ENCODE assay signal across 30 mouse cellular contexts in genomic region chr2:173844524-173844923, GRCm38 (mm10).
DNase-seq lines count a peak whose midpoint lies in the region; ATAC-seq lines count a peak whose summit lies in the region.
"Had no signal": no experiment of that assay in that cellular context is flagged by ENCODE, and none has a peak within 500 bp of the region (broad histone marks: within the 10 kb centered on the region; RNA-seq: fewer than 3 reads in every experiment).

No protein-coding gene starts in this region.

- no peaks in the 10 kb centered on the region for H3K4me1 ChIP-seq in forebrain, embryonic 16.5 days (replicated peaks; ENCODE audit: control insufficient read depth, insufficient read depth, low read length)
- H3K4me1 ChIP-seq in forebrain, embryonic 10.5 days, result no peaks in the 10 kb centered on the region
- H3K4me1 ChIP-seq in limb, embryonic 13.5 days, result no peaks in the 10 kb centered on the region; the same call in 1 of the 2 replicates
- no peaks in the 10 kb centered on the region for H3K4me1 ChIP-seq in limb, embryonic 10.5 days
- H3K4me1 ChIP-seq in embryonic facial prominence, embryonic 14.5 days (ENCODE audit: control insufficient read depth, insufficient read depth, low read length), result peaks cover 6% of the 10 kb centered on the region
- H3K4me1 ChIP-seq in neural tube, embryonic 15.5 days, result peaks cover 9% of the 10 kb centered on the region; the same call in 1 of the 2 replicates
- H3K4me1 ChIP-seq: limb, embryonic 12.5 days; liver, embryonic 12.5 days; megakaryocyte, embryonic 14.5 days; neural tube, embryonic 12.5 days; stomach, embryonic 15.5 days had no signal

- H3K36me3 ChIP-seq in forebrain, embryonic 16.5 days (ENCODE audit: control insufficient read depth, insufficient read depth), result no peaks in the 10 kb centered on the region
- H3K36me3 ChIP-seq in forebrain, embryonic 10.5 days (replicated peaks), result no peaks in the 10 kb centered on the region
- no peaks in the 10 kb centered on the region for H3K36me3 ChIP-seq in limb, embryonic 13.5 days
- H3K36me3 ChIP-seq in limb, embryonic 10.5 days, result no peaks in the 10 kb centered on the region
- H3K36me3 ChIP-seq in embryonic facial prominence, embryonic 14.5 days (ENCODE audit: control insufficient read depth, insufficient read depth, low read length), result no peaks in the 10 kb centered on the region
- H3K36me3 ChIP-seq in neural tube, embryonic 15.5 days, result no peaks in the 10 kb centered on the region
- H3K36me3 ChIP-seq: embryonic facial prominence, embryonic 12.5 days; limb, embryonic 12.5 days; liver, embryonic 12.5 days; neural tube, embryonic 12.5 days; stomach, embryonic 15.5 days had no signal

- no peak overlapping the region for H3K27ac ChIP-seq in forebrain, embryonic 16.5 days (ENCODE audit: low read length)
- H3K27ac ChIP-seq in forebrain, embryonic 10.5 days, result no peak overlapping the region
- no peak overlapping the region; the same call in 1 of the 2 replicates for H3K27ac ChIP-seq in limb, embryonic 13.5 days
- no peak overlapping the region for H3K27ac ChIP-seq in limb, embryonic 10.5 days
- peak overlapping the region; percentile 52; the same call in 1 of the 2 replicates for H3K27ac ChIP-seq in embryonic facial prominence, embryonic 14.5 days (replicated peaks; ENCODE audit: low read depth, low read length)
- peak overlapping the region; percentile 43; the same call in 1 of the 2 replicates for H3K27ac ChIP-seq in neural tube, embryonic 15.5 days (replicated peaks)
- H3K27ac ChIP-seq: gastrocnemius, adult 2 months; kidney, postnatal 0 days; limb, embryonic 12.5 days; liver, embryonic 12.5 days; neural tube, embryonic 12.5 days; stomach, embryonic 15.5 days had no signal

- no peak overlapping the region for H3K4me2 ChIP-seq in forebrain, embryonic 16.5 days (ENCODE audit: low read length)
- no peak overlapping the region for H3K4me2 ChIP-seq in limb, embryonic 13.5 days (replicated peaks)
- no peak overlapping the region for H3K4me2 ChIP-seq in embryonic facial prominence, embryonic 14.5 days (ENCODE audit: low read depth, low read length)
- H3K4me2 ChIP-seq in neural tube, embryonic 15.5 days, result no peak overlapping the region
- H3K4me2 ChIP-seq: embryonic facial prominence, embryonic 12.5 days; heart, embryonic 11.5 days; limb, embryonic 12.5 days; liver, embryonic 12.5 days; neural tube, embryonic 12.5 days; stomach, embryonic 15.5 days had no signal

- no peaks in the 10 kb centered on the region for H3K27me3 ChIP-seq in forebrain, embryonic 16.5 days (replicated peaks; ENCODE audit: control insufficient read depth, insufficient read depth, low read length)
- no peaks in the 10 kb centered on the region for H3K27me3 ChIP-seq in forebrain, embryonic 10.5 days (ENCODE audit: poor library complexity, severe bottlenecking)
- no peaks in the 10 kb centered on the region for H3K27me3 ChIP-seq in limb, embryonic 13.5 days
- H3K27me3 ChIP-seq in limb, embryonic 10.5 days (ENCODE audit: low read depth, poor library complexity, severe bottlenecking), result no peaks in the 10 kb centered on the region
- H3K27me3 ChIP-seq in embryonic facial prominence, embryonic 14.5 days (replicated peaks; ENCODE audit: control insufficient read depth, insufficient read depth, low read length), result no peaks in the 10 kb centered on the region
- H3K27me3 ChIP-seq in neural tube, embryonic 15.5 days (replicated peaks), result no peaks in the 10 kb centered on the region
- H3K27me3 ChIP-seq: embryonic facial prominence, embryonic 12.5 days; limb, embryonic 12.5 days; liver, embryonic 12.5 days; megakaryocyte, embryonic 14.5 days; neural tube, embryonic 12.5 days; stomach, embryonic 15.5 days had no signal

- H3K4me3 ChIP-seq in forebrain, embryonic 16.5 days (replicated peaks; ENCODE audit: low read length), result no peak overlapping the region
- no peak overlapping the region for H3K4me3 ChIP-seq in forebrain, embryonic 10.5 days
- H3K4me3 ChIP-seq in limb, embryonic 13.5 days, result no peak overlapping the region
- H3K4me3 ChIP-seq in limb, embryonic 10.5 days, result no peak overlapping the region
- H3K4me3 ChIP-seq in embryonic facial prominence, embryonic 14.5 days (ENCODE audit: low read depth, low read length), result no peak overlapping the region
- H3K4me3 ChIP-seq in neural tube, embryonic 15.5 days (replicated peaks), result no peak overlapping the region
- H3K4me3 ChIP-seq: embryonic facial prominence, embryonic 12.5 days; gastrocnemius, adult 2 months; limb, embryonic 12.5 days; liver, embryonic 12.5 days; megakaryocyte, embryonic 14.5 days; neural tube, embryonic 12.5 days; stomach, embryonic 15.5 days had no signal

- ATAC-seq in forebrain, embryonic 16.5 days, result peak; percentile 59; the same call in 1 of the 2 replicates
- 0 out of 2 replicates have a peak, but pooled peaks have one; percentile 15 for ATAC-seq in limb, embryonic 13.5 days (ENCODE audit: low FRiP score, low read depth)
- ATAC-seq in embryonic facial prominence, embryonic 14.5 days (ENCODE audit: low read depth), result no peak
- ATAC-seq in neural tube, embryonic 15.5 days (ENCODE audit: low FRiP score), result 0 out of 2 replicates have a peak, but pooled peaks have one; percentile 38
- ATAC-seq: intestine, embryonic 16.5 days; liver, embryonic 12.5 days; liver, postnatal 0 days; midbrain, embryonic 16.5 days; Patski had no signal

- WGBS in forebrain, embryonic 16.5 days, result 58% methylated on average over 3 of the region's 3 CpGs
- WGBS in forebrain, embryonic 10.5 days, result 89% methylated on average over 3 of the region's 3 CpGs
- WGBS in limb, embryonic 13.5 days, result 84% methylated on average over 3 of the region's 3 CpGs
- WGBS in limb, embryonic 10.5 days, result 91% methylated on average over 3 of the region's 3 CpGs
- 45% methylated on average over 3 of the region's 3 CpGs for WGBS in embryonic facial prominence, embryonic 14.5 days
- 46% methylated on average over 3 of the region's 3 CpGs for WGBS in neural tube, embryonic 15.5 days

- no peak overlapping the region for H3K9ac ChIP-seq in forebrain, embryonic 16.5 days (replicated peaks; ENCODE audit: low read depth, low read length)
- H3K9ac ChIP-seq in limb, embryonic 13.5 days, result no peak overlapping the region
- no peak overlapping the region for H3K9ac ChIP-seq in embryonic facial prominence, embryonic 14.5 days (ENCODE audit: low read depth, low read length)
- no peak overlapping the region for H3K9ac ChIP-seq in neural tube, embryonic 15.5 days (replicated peaks)
- H3K9ac ChIP-seq: embryonic facial prominence, embryonic 12.5 days; limb, embryonic 12.5 days; liver, embryonic 12.5 days; liver, postnatal 0 days; neural tube, embryonic 12.5 days; stomach, embryonic 15.5 days had no signal

- DNase-seq in forebrain, embryonic 10.5 days (ENCODE audit: extremely low spot score, low spot score), result no peak
- no peak for DNase-seq in limb, embryonic 10.5 days (ENCODE audit: low spot score)
- no peak for DNase-seq in embryonic facial prominence, embryonic 14.5 days (ENCODE audit: low spot score)
- DNase-seq in testis, postnatal 10 days (ENCODE audit: low spot score), result no peak
- no peak for DNase-seq in right cerebral cortex, adult 2 months (ENCODE audit: low spot score in 2 of 2)
- DNase-seq: adrenal gland, postnatal 10 days; cerebellum, adult 8-10 months; cerebellum, postnatal 25 days; gastrocnemius, adult 2 months; gastrocnemius, postnatal 36 days; kidney, adult 8-10 months; liver, postnatal 0 days; lung, postnatal 36 days; right cerebral cortex, postnatal 14 days; thymus, adult 18-20 months; thymus, postnatal 25 days had no signal

- H3K9me3 ChIP-seq in forebrain, embryonic 16.5 days (ENCODE audit: control insufficient read depth, low read length), result no peaks in the 10 kb centered on the region
- no peaks in the 10 kb centered on the region for H3K9me3 ChIP-seq in forebrain, embryonic 10.5 days
- no peaks in the 10 kb centered on the region for H3K9me3 ChIP-seq in limb, embryonic 13.5 days
- no peaks in the 10 kb centered on the region for H3K9me3 ChIP-seq in limb, embryonic 10.5 days (replicated peaks)
- H3K9me3 ChIP-seq in embryonic facial prominence, embryonic 14.5 days (ENCODE audit: control insufficient read depth, low read length), result no peaks in the 10 kb centered on the region
- H3K9me3 ChIP-seq in neural tube, embryonic 15.5 days (replicated peaks), result no peaks in the 10 kb centered on the region
- H3K9me3 ChIP-seq: embryonic facial prominence, embryonic 12.5 days; limb, embryonic 12.5 days; liver, embryonic 12.5 days; neural tube, embryonic 12.5 days; stomach, embryonic 15.5 days had no signal

Comparison
In these comparisons a context has a peak if more than half of its experiments do, and no peak if none do; other contexts are left out.
1. H3K27ac ChIP-seq: peak in embryonic facial prominence, embryonic 14.5 days (single experiment) and neural tube, embryonic 15.5 days (single experiment); none in forebrain, embryonic 16.5 days (single experiment), forebrain, embryonic 10.5 days (single experiment), limb, embryonic 13.5 days (single experiment) and limb, embryonic 10.5 days (single experiment).